Mouse (Mus musculus) neural tube, embryonic 13.5 days (tissue): ENCODE measurements at regions not wholly inside any gene's neighbourhood (a gene's known extent, or its start where the extent isn't known, plus 50 kb on each side); places are given as distances from the start of the nearest gene placed in this dataset.

Experiments
- ATAC-seq: fragments of 200-750 bp; cut with Nextera tagmentation; 2 replicates; pipeline ENCODE4 v1.8.0; 2017; ENCODE audit warnings: low read depth, mild to moderate bottlenecking, moderate TSS enrichment, moderate library complexity
- H3K27ac ChIP-seq: fragments of 300-500 bp; sonication (generic); replicated peaks from 2 replicates; pipeline ENCODE4 v1.5.1; 2015; ENCODE audit warnings: moderate library complexity, mild to moderate bottlenecking, inconsistent platforms
- H3K27me3 ChIP-seq: fragments of 300-500 bp; sonication (generic); 2 replicates; pipeline ENCODE4 v1.6.1; 2015; ENCODE audit warnings: mild to moderate bottlenecking, inconsistent platforms
- H3K36me3 ChIP-seq: fragments of 300-500 bp; sonication (generic); 2 replicates; pipeline ENCODE4 v1.6.1; 2015; ENCODE audit warnings: mild to moderate bottlenecking, inconsistent platforms
- H3K4me1 ChIP-seq: fragments of 300-500 bp; sonication (generic); replicated peaks from 2 replicates; pipeline ENCODE4 v1.6.1; 2015; ENCODE audit warnings: inconsistent platforms
- H3K4me2 ChIP-seq: fragments of 300-500 bp; sonication (generic); 2 replicates; pipeline ENCODE4 v1.6.1; 2015; ENCODE audit warnings: inconsistent platforms, mild to moderate bottlenecking, moderate library complexity
- H3K4me3 ChIP-seq: fragments of 300-500 bp; sonication (generic); 2 replicates; pipeline ENCODE4 v1.5.1; 2015; ENCODE audit warnings: mild to moderate bottlenecking, inconsistent platforms
- H3K9ac ChIP-seq: fragments of 300-500 bp; sonication (generic); 2 replicates; pipeline ENCODE4 v1.6.1; 2015; ENCODE audit warnings: moderate library complexity, mild to moderate bottlenecking, inconsistent platforms
- H3K9me3 ChIP-seq: fragments of 300-500 bp; sonication (generic); 2 replicates; pipeline ENCODE4 v1.6.1; 2016; ENCODE audit warnings: inconsistent platforms
- WGBS: fragments of 180-500 bp; shearing (Covaris S2); methylation state at CpG from one replicate; pipeline ENCODE4 v1.1.7; 2015; 5-methylcytosine and 5-hydroxymethylcytosine counted together

DNA sequence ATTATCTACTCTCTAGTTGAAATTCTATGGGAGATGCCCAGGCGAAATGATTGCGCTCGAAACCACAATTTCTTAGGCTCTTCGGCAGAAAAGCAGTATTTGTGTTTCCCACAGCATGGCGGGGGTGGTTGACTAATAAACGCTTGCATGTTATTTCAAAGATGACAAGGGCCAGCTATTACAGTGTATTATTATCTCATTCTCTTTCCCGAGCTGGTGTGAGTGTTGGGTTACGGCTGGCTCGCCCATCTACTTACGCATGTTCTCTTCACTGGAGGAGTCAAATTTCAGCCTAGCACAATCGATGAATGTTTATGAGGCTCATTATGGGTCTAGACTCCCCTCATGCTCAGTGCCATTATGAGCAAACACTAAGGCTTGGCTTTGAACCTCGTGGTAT, 51.2 kb upstream of the Tmem26 start:
- Histone ChIP-seq H3K9me3 (no peaks in the 10 kb centered on the region), H3K36me3 (no peaks in the 10 kb centered on the region), H3K4me2 (no peak overlapping the region), H3K27me3 (no peaks in the 10 kb centered on the region), H3K9ac (no peak overlapping the region), H3K27ac (0 out of 2 replicates have a peak overlapping the region, but pooled peaks have one; percentile 7), H3K4me3 (no peak overlapping the region), H3K4me1 (peaks cover 6% of the 10 kb centered on the region; the same call in 1 of the 2 replicates)
- no peak for ATAC-seq
- 67% methylated on average over 12 of the region's 12 CpGs for WGBS

DNA sequence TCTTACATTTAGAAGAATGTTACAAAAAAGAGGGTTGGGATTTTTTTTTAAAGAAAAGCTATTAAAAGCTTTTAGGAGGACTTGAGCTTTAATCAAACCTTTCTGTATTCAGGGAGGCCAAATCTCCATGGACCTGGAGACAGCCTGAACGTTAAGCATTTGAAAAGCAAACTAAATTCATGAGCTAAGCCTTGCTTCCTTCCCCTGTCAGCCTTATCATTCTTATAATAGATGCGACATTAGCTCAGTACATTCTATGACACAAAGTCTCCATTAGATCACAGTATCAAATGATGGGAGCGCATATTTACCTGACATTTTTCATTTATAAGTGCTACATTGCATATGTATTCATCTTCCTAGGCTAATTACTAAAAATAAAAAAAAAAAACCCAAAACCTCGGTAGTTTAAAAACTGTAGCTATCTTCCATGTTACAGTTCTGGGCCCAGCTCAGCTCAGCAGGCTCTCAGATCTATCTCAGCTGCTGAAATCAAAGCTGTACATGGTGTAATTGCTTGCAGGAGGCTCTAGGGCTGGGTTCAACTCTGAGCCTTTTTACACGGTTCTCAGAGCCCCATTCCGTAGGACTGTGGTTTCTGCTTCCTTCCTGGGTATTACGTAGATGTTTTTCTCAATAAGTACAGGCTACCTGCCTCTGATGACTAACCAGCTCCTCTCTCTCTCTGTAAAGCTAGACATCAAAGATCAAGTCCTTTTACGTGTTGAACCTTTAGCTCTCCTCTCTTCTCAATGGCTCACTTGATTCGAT, 50.2 kb upstream of the Tmem26 start:
- Histone ChIP-seq H3K27ac (no peak overlapping the region; the same call in 1 of the 2 replicates), H3K9ac (no peak overlapping the region), H3K36me3 (no peaks in the 10 kb centered on the region), H3K9me3 (no peaks in the 10 kb centered on the region), H3K27me3 (no peaks in the 10 kb centered on the region), H3K4me3 (no peak overlapping the region), H3K4me1 (peaks cover 6% of the 10 kb centered on the region; the same call in 1 of the 2 replicates), H3K4me2 (no peak overlapping the region)
- no peak for ATAC-seq
- 80% methylated on average over 9 of the region's 9 CpGs for WGBS
